Mouse (Mus musculus) spleen, adult 2 months (tissue): Measurements from ENCODE around the gene Ccdc70.

Experiments
- CTCF ChIP-seq: fragments of 200-500 bp; IDR thresholded peaks from 2 replicates; pipeline ENCODE4 v1.5.1; 2011; ENCODE audit warnings: mild to moderate bottlenecking, inconsistent platforms; ENCODE audit not compliant: insufficient read depth, insufficient read length, insufficient replicate concordance; ENCODE audit errors: extremely low read depth
- POLR2A ChIP-seq: fragments of 200-500 bp; IDR thresholded peaks from 2 replicates; pipeline ENCODE4 v1.6.1; 2011; ENCODE audit warnings: low read depth, low read length, inconsistent platforms

DNA sequence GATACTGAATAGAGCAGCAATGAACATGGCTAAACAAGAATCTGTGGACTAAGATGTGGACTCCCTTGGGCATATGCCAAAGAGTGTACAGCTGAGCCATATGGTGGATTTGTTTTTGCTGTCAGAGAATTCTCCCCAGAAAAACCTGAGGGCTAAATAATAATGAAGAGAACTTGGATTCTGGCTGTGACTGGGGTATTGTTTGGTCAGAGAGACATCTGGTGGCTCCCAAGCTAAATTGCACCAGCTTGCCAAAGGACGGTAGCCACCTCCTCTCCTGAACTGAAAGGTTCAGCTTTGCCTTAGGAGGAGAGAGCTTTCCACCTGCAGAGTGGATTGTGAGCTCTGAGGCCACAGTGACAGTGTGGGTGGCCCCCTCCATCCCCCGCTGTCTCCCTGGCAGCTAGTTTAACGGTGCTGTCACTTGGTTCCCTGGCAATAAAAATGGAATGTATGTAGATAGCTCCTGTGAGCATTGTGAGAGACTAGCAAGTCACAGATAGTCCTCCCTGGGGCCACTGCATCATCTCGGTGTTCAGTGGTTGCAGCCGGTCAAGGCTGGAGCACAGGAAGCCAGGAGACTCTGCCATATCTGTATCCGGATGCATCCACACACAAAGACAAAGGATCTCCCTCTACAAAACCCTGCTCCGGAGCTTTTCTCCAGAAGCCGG lies 12.2 kb downstream of the Ccdc70 start:
- TF ChIP-seq CTCF (no peak), POLR2A (no peak)
